Mouse (Mus musculus) intestine, postnatal 0 days (tissue): ENCODE measurements at regions not wholly inside any gene's neighbourhood (a gene's known extent, or its start where the extent isn't known, plus 50 kb on each side); places are given as distances from the start of the nearest gene placed in this dataset.

Source experiments
- ATAC-seq: fragments of 200-750 bp; cut with Nextera tagmentation; 2 replicates; pipeline ENCODE4 v1.8.0; 2017; ENCODE audit warnings: mild to moderate bottlenecking, moderate TSS enrichment, moderate library complexity
- H3K27ac ChIP-seq: fragments of 300-500 bp; sonication (generic); 2 replicates; pipeline ENCODE4 v1.5.1; 2014; ENCODE audit warnings: mild to moderate bottlenecking, low read depth, low read length, moderate library complexity
- H3K27me3 ChIP-seq: fragments of 300-500 bp; sonication (generic); replicated peaks from 2 replicates; pipeline ENCODE4 v1.6.1; 2014; ENCODE audit warnings: low read length, mixed read lengths; ENCODE audit not compliant: control insufficient read depth, insufficient read depth
- H3K36me3 ChIP-seq: fragments of 300-500 bp; sonication (generic); 2 replicates; pipeline ENCODE4 v1.6.1; 2014; ENCODE audit warnings: mild to moderate bottlenecking, moderate library complexity; ENCODE audit not compliant: control insufficient read depth, insufficient read depth
- H3K4me1 ChIP-seq: fragments of 300-500 bp; sonication (generic); replicated peaks from 2 replicates; pipeline ENCODE4 v1.6.1; 2014; ENCODE audit warnings: antibody characterized with exemption, low read length, mixed read lengths; ENCODE audit not compliant: control insufficient read depth, insufficient read depth
- H3K4me2 ChIP-seq: fragments of 300-500 bp; sonication (generic); replicated peaks from 2 replicates; pipeline ENCODE4 v1.6.1; 2014; ENCODE audit warnings: low read depth, mild to moderate bottlenecking, moderate library complexity
- H3K4me3 ChIP-seq: fragments of 300-500 bp; sonication (generic); 2 replicates; pipeline ENCODE4 v1.5.1; 2014; ENCODE audit warnings: low read depth, low read length
- H3K9ac ChIP-seq: fragments of 300-500 bp; sonication (generic); 2 replicates; pipeline ENCODE4 v1.6.1; 2014; ENCODE audit warnings: mild to moderate bottlenecking, low read depth, low read length
- H3K9me3 ChIP-seq: fragments of 300-500 bp; sonication (generic); 2 replicates; pipeline ENCODE4 v1.6.1; 2016; ENCODE audit warnings: mixed run types; ENCODE audit not compliant: control insufficient read depth
- CTCF ChIP-seq: sonication (generic); IDR thresholded peaks from 2 replicates; pipeline ENCODE4 v1.5.1; 2016; ENCODE audit warnings: low read depth, mild to moderate bottlenecking, control low read depth, antibody characterized with exemption, moderate library complexity
- WGBS: fragments of 180-500 bp; shearing (Covaris S2); extraction: QIAGEN DNeasy Blood & Tissue Kit; methylation state at CpG from one replicate; pipeline ENCODE4 v1.1.7; 2014; 5-methylcytosine and 5-hydroxymethylcytosine counted together

DNA sequence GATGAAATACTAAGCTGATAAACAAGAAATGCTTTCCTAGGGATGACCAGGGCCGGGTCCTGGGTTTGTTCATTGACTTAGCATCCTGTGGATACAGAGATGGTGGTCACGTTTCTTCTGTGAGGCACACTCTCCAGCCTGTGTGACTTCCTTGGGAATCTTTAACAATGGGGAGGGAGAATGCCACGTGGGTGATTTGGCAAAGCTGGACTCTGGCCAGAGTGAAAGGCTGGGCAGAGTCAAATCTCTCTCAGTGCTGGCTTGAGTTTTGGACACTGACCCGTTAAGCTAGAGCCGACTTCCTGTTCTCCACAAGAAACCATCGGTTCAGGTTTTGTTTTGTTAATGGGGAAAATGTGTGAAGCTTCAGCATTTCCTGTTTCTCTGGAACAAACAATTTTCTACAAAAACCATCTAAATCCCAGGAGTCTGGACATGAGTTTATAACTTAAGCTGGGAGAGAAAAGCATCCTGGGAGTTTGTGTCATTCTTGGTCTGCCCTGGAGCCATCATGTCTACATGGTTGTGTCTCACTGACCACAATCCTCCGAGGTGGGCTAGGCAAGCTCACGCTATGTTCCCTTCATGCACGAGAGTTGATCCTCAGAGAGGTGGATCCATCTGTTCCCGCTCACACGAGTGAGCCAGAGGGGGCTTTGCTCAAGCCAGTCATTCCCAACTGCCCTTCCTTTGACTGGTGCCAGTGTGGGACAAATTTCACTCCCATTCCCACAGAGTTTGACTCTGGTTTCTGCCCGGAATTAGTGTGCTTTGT lies 190.0 kb downstream of the Pten start:
- Histone ChIP-seq H3K4me1 (no peaks in the 10 kb centered on the region), H3K9ac (no peak overlapping the region), H3K27me3 (no peaks in the 10 kb centered on the region), H3K9me3 (no peaks in the 10 kb centered on the region), H3K27ac (no peak overlapping the region), H3K4me3 (no peak overlapping the region), H3K36me3 (no peaks in the 10 kb centered on the region), H3K4me2 (no peak overlapping the region)
- 73% methylated on average over 12 of the region's 12 CpGs for WGBS
- no peak for TF ChIP-seq CTCF
- ATAC-seq: no peak

DNA sequence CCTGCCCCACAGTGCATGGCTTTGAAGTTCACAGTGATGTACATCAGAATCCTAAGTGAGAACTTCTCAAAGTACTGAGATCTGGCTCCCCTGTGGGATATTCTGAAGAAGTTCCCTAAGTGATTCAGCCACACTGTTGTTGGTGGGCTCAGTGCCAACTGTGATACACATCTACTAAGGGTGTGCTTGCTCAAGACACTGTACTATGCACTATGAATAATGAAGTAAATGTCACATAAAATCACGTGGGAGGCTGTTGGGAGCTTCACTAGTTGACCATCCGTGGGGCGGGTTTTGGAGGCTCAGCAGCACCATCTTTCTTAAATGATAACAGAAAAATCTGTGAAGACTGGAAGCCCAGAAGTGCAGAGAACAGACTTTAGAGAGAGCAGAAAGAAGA lies 193.0 kb downstream of the Pten start:
- Histone ChIP-seq H3K9me3 (no peaks in the 10 kb centered on the region), H3K4me1 (0 out of 2 replicates have a peak, but pooled peaks cover 6% of the 10 kb centered on the region), H3K4me3 (no peak overlapping the region), H3K4me2 (no peak overlapping the region), H3K27me3 (no peaks in the 10 kb centered on the region), H3K36me3 (no peaks in the 10 kb centered on the region), H3K27ac (no peak overlapping the region), H3K9ac (no peak overlapping the region)
- TF ChIP-seq CTCF: no peak
- ATAC-seq: no peak
- 70% methylated on average over 3 of the region's 3 CpGs for WGBS

DNA sequence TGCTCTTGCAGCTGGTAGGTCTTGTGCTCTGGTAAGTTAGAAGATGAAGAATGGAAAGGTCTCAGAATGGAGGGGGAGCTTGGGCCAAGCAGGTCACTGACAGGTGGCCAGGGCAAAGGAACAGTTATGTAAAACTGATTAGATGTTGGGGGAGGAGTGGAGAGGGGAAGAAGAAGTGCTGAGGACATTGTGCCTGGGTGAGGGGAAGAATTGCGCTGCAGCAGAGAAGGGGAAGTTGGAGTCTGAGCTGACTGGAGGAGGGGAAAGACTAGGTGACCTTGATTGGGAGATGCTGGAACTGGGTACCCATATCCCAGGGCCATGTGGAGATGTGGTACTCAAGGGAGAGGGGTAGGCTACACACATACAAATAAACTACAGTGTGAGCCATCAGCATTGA lies 193.5 kb downstream of the Pten start:
- H3K4me3 ChIP-seq: no peak overlapping the region
- no peaks in the 10 kb centered on the region for H3K9me3 ChIP-seq
- no peak for ATAC-seq
- H3K36me3 ChIP-seq: no peaks in the 10 kb centered on the region
- H3K27ac ChIP-seq: no peak overlapping the region
- H3K4me2 ChIP-seq: no peak overlapping the region
- TF ChIP-seq CTCF: no peak
- H3K4me1 ChIP-seq: 0 out of 2 replicates have a peak, but pooled peaks cover 6% of the 10 kb centered on the region
- WGBS: 90% methylated on average over 1 of the region's 1 CpGs
- no peaks in the 10 kb centered on the region for H3K27me3 ChIP-seq
- H3K9ac ChIP-seq: no peak overlapping the region

DNA sequence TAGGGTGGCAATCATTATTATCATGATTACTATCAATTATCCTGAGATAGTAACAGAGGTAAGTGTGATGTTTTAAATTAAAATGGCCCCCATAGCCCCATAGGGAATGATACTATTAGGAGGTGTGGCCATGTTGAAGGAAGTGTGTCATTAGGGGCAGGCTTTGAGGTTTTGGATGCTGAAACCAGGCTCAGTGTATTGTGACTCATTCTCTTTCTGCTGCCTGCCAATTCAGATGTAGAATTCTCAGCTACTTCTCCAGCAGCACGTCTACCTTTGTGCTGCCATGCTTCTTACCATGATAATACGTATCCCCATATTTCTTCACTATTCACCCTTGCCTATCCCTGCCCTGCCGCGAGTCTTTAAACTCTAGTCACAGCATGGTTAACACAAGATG lies 195.1 kb downstream of the Pten start:
- Histone ChIP-seq H3K4me3 (no peak overlapping the region), H3K27me3 (no peaks in the 10 kb centered on the region), H3K4me1 (0 out of 2 replicates have a peak, but pooled peaks cover 6% of the 10 kb centered on the region), H3K9ac (no peak overlapping the region), H3K36me3 (no peaks in the 10 kb centered on the region), H3K9me3 (no peaks in the 10 kb centered on the region), H3K27ac (no peak overlapping the region), H3K4me2 (no peak overlapping the region)
- ATAC-seq: no peak
- no peak for TF ChIP-seq CTCF
- WGBS: 91% methylated on average over 4 of the region's 4 CpGs

DNA sequence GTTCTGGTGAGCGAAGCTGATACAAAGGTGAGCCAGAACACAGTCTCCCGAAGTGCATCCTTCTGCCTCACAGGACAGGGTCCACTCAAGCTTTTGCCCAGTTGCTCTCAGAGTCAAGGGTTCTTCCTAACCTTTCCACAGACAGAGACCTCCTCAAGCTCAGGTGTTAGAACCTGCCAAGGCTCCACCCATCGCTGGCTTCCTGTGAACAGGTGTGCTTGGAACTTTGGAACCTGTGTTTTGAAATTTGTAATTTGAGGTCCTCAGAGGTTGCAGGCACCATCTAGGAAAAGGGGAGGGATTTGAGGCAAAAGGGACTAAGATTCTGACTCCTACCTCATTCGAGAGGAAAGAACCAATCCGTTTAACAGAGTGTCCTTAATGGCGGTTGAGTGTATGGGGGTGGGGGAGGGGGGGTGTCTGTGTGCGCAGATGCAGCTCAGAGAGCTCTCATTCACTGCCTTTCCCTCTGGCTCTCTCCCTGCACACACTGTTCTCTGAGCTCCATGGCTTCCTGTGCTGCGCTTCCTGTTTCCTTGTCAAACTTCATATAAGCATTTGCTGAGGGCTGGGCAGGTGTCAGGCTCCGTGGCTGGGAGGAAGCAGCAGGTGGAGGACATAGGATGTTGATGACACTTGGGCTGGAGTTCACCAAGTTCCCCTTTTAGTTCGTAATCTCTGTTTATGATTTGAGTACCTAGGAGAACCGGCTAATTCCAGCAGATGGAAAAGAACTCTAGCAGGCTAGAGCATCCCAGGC lies 195.8 kb downstream of the Pten start:
- H3K4me2 ChIP-seq: no peak overlapping the region; the same call in 1 of the 2 replicates
- no peak overlapping the region for H3K4me3 ChIP-seq
- H3K4me1 ChIP-seq: 0 out of 2 replicates have a peak, but pooled peaks cover 6% of the 10 kb centered on the region
- no peak for TF ChIP-seq CTCF
- H3K27ac ChIP-seq: no peak overlapping the region
- H3K9ac ChIP-seq: no peak overlapping the region
- H3K27me3 ChIP-seq: no peaks in the 10 kb centered on the region
- no peaks in the 10 kb centered on the region for H3K36me3 ChIP-seq
- 56% methylated on average over 11 of the region's 11 CpGs for WGBS
- no peaks in the 10 kb centered on the region for H3K9me3 ChIP-seq
- ATAC-seq: peak; percentile 74

DNA sequence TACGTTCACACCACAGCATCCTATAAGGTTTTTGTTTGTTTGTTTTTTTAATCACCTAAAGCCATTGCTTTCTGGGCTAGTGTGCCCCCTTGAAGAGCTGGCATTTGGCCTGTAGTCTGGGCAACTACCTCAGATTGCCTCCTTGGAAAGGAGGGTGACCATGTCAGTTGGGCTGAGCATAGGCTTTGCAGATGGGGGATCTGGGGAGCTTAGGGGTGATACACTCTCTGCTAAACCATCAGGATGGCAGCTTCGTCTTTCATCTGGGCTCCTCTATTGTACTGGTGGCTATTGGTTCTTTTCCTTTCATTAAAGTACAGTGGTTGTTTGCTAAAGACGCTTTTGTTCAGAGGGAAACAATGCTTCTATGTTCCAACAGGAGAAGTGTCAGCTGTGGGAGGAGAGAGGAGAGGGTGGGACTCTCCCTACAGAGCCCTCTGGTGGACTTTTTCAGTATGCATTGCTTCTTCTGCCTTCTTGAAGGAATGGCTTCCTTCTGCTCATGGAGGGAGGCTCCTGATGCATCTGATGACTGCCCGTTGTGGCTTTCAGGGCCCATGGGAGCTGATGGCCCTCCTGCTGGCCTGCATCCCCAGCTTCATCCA lies 196.8 kb downstream of the Pten start:
- Histone ChIP-seq H3K27me3 (no peaks in the 10 kb centered on the region), H3K4me2 (no peak overlapping the region), H3K4me3 (no peak overlapping the region), H3K9me3 (no peaks in the 10 kb centered on the region), H3K27ac (no peak overlapping the region), H3K9ac (no peak overlapping the region), H3K4me1 (0 out of 2 replicates have a peak, but pooled peaks cover 6% of the 10 kb centered on the region), H3K36me3 (no peaks in the 10 kb centered on the region)
- ATAC-seq: peak; percentile 40; the same call in 1 of the 2 replicates
- WGBS: 56% methylated on average over 4 of the region's 4 CpGs
- TF ChIP-seq CTCF: peak; percentile 84
